Mouse (Mus musculus): ENCODE results near the gene Incenp.

DNA sequence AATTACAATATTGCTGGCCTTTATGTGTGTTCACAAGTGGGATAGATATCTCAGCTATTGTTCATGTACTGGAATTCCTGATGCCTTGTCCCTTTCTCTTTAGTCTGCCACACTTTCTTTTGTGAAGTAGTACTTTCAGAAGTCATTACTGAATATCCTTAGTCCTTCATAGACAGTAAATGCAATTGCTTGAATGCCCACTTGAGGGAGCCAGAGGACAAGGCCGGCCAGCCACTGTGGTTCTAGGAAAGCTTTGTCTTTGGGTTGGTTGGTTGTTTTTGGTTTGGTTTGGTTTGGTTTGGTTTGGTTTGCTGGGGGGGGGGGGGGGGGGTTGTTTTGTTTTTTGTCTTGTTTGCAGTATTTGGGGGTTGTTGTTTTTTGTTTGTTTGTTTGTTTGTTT, 16.6 kb upstream of the Incenp start:
- no peak for TF ChIP-seq MAX (IDR thresholded peaks at IDR 0.05; ENCODE audit: low read depth)
- no peak for TF ChIP-seq POLR2A (IDR thresholded peaks at IDR 0.05; ENCODE audit: insufficient read length, low read depth)
- TF ChIP-seq POLR2AphosphoS2 (IDR thresholded peaks at IDR 0.05; ENCODE audit: insufficient read length, low read depth), result no peak
- TF ChIP-seq MYOD1 (IDR thresholded peaks at IDR 0.05; ENCODE audit: control insufficient read depth in 1 of 3, insufficient read length in 2 of 3, low read depth in 2 of 3), result no peak
- no peak for TF ChIP-seq MYOG (IDR thresholded peaks at IDR 0.05; ENCODE audit: control insufficient read depth in 1 of 3, insufficient read depth in 1 of 3, insufficient read length in 2 of 3, low read depth in 2 of 3)
- TF ChIP-seq TCF12 (IDR thresholded peaks at IDR 0.05; ENCODE audit: insufficient read depth, poor library complexity, severe bottlenecking), result no peak
- no peak for TF ChIP-seq E2F4 (IDR thresholded peaks at IDR 0.05; ENCODE audit: insufficient read depth)
- no peak for TF ChIP-seq USF1 (IDR thresholded peaks at IDR 0.05; ENCODE audit: low read depth)
